Mouse (Mus musculus) liver, embryonic 14.5 days (tissue): ENCODE data around the gene Zmat3.

Experiments used
- CTCF ChIP-seq: IDR thresholded peaks from 2 replicates; pipeline ENCODE4 v1.5.1; 2016; ENCODE audit warnings: antibody characterized with exemption, low read depth, control low read depth
- EP300 ChIP-seq: IDR thresholded peaks from 2 replicates; pipeline ENCODE4 v1.6.1; 2016; ENCODE audit warnings: antibody characterized with exemption, low read depth

DNA sequence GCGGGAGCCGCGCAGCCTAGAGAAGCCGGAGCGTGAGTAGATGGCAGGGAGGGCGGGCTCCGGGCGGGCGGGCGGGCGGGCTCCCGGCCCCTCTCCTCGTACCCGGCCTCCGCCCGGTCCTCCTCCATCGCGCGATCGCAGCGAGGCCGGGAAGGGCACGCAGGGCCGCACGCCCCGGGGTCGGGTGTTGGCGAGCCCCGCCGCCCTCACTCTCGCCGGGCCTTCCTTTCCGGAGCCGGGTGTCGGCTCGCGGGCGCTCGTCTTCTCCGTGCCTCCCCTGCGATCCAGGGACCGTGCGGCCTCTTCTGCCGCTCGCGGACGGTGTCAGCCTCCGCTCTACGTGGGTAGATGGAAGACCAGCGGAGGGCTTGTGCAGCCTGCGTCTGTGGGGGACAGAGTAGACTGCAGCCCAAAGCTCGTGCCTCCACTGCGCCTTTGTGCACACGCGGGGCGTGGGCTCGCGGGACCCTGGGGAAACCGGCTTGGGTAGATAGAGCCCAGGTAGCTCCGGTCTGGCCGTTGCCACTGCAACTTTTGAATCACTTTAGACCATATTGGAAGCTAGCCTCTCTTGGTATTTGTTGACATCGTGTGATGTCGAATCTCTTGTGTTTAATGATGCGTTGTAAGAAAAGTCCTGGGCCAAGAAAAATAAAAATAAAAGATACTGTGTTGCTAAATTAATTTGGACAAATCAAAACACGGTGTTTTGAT lies 31.8 kb upstream of the Zmat3 start, which contains the start of gene Pik3ca:
- TF ChIP-seq CTCF = no peak; the same call in 1 of the 2 replicates
- TF ChIP-seq EP300 = no peak
